Mouse (Mus musculus) liver, embryonic 11.5 days (tissue): Measurements from ENCODE around the gene Spryd4. TPM values are rescaled to one million over a fixed set of nuclear protein-coding genes. Genes with fewer than 3 reads are reported as not detected.

Source experiments
- ATAC-seq: fragments of 200-750 bp; cut with Nextera tagmentation; replicated peaks from 2 replicates; pipeline ENCODE4 v1.8.0; 2017; ENCODE audit warnings: moderate number of reproducible peaks, mild to moderate bottlenecking, moderate TSS enrichment, moderate library complexity; ENCODE audit not compliant: low FRiP score
- DNase-seq: peaks from one replicate; pipeline ENCODE4 v3.0.0-alpha.2; 2017; ENCODE audit warnings: low spot score
- H3K27ac ChIP-seq: fragments of 300-500 bp; sonication (generic); 2 replicates; pipeline ENCODE4 v1.5.1; 2014; ENCODE audit warnings: mild to moderate bottlenecking, low read depth, low read length, control low read depth
- H3K27me3 ChIP-seq: fragments of 300-500 bp; sonication (generic); replicated peaks from 2 replicates; pipeline ENCODE4 v1.6.1; 2014; ENCODE audit warnings: low read length, mixed read lengths; ENCODE audit not compliant: control insufficient read depth, insufficient read depth
- H3K36me3 ChIP-seq: fragments of 300-500 bp; sonication (generic); 2 replicates; pipeline ENCODE4 v1.6.1; 2014; ENCODE audit warnings: mild to moderate bottlenecking, low read length, moderate library complexity, mixed read lengths; ENCODE audit not compliant: control insufficient read depth, insufficient read depth
- H3K4me1 ChIP-seq: fragments of 300-500 bp; sonication (generic); replicated peaks from 2 replicates; pipeline ENCODE4 v1.6.1; 2014; ENCODE audit warnings: low read length, mixed read lengths; ENCODE audit not compliant: control insufficient read depth, insufficient read depth
- H3K4me2 ChIP-seq: fragments of 300-500 bp; sonication (generic); 2 replicates; pipeline ENCODE4 v1.6.1; 2014; ENCODE audit warnings: mild to moderate bottlenecking, control low read depth, moderate library complexity
- H3K4me3 ChIP-seq: fragments of 300-500 bp; sonication (generic); 2 replicates; pipeline ENCODE4 v1.5.1; 2014; ENCODE audit warnings: low read depth, low read length, control low read depth
- H3K9ac ChIP-seq: fragments of 300-500 bp; sonication (generic); 2 replicates; pipeline ENCODE4 v1.6.1; 2014; ENCODE audit warnings: low read depth, low read length, control low read depth
- H3K9me3 ChIP-seq: fragments of 300-500 bp; sonication (generic); 2 replicates; pipeline ENCODE4 v1.6.1; 2016; ENCODE audit warnings: low read length, inconsistent platforms, mixed read lengths; ENCODE audit not compliant: control insufficient read depth
- WGBS: fragments of 180-500 bp; shearing (Covaris S2); extraction: QIAGEN DNeasy Blood & Tissue Kit; methylation state at CpG from one replicate; pipeline ENCODE4 v1.1.7; 2014; 5-methylcytosine and 5-hydroxymethylcytosine counted together
- polyA plus RNA-seq: library from polyadenylated mRNA; unstranded; fragments of >200 nt; fragmentation: Nextera tagmentation; extraction: Ambion mirVana; gene quantifications from 2 replicates; pipeline ENCODE4 v1.2.1, GENCODE M21; 2014

Gene Spryd4
- polyA plus RNA-seq, 1 experiment from 2014 or later, result 32.4 TPM

GRCm38 (mm10) chr10:128247020-128247732 lies 35.6 kb upstream of the Spryd4 start:
- Histone ChIP-seq H3K27me3 (no peaks in the 10 kb centered on the region), H3K36me3 (peaks cover 54% of the 10 kb centered on the region), H3K9me3 (no peaks in the 10 kb centered on the region), H3K4me2 (no peak overlapping the region), H3K4me1 (no peaks in the 10 kb centered on the region), H3K27ac (no peak overlapping the region), H3K9ac (no peak overlapping the region), H3K4me3 (no peak overlapping the region)
- ATAC-seq (no peak), DNase-seq (no peak)
- 84% methylated on average over 17 of the region's 17 CpGs for WGBS

- no peak overlapping the region for H3K9ac ChIP-seq
- peaks cover 9% of the 10 kb centered on the region for H3K4me1 ChIP-seq
- H3K27me3 ChIP-seq, result no peaks in the 10 kb centered on the region
- H3K27ac ChIP-seq, result no peak overlapping the region
- DNase-seq, result no peak
- H3K9me3 ChIP-seq, result no peaks in the 10 kb centered on the region
- peaks cover 47% of the 10 kb centered on the region for H3K36me3 ChIP-seq
- H3K4me2 ChIP-seq, result no peak overlapping the region
- no peak for ATAC-seq
- 94% methylated on average over 15 of the region's 15 CpGs for WGBS
- no peak overlapping the region for H3K4me3 ChIP-seq
Observed at GRCm38 (mm10) chr10:128244121-128244520, 32.5 kb upstream of the Spryd4 start.

- H3K27ac ChIP-seq, result no peak overlapping the region
- DNase-seq, result no peak
- no peaks in the 10 kb centered on the region for H3K9me3 ChIP-seq
- H3K36me3 ChIP-seq, result peaks cover 43% of the 10 kb centered on the region
- H3K9ac ChIP-seq, result no peak overlapping the region
- no peaks in the 10 kb centered on the region for H3K27me3 ChIP-seq
- peaks cover 9% of the 10 kb centered on the region for H3K4me1 ChIP-seq
- no peak for ATAC-seq
- 95% methylated on average over 8 of the region's 8 CpGs for WGBS
- H3K4me3 ChIP-seq, result no peak overlapping the region
- H3K4me2 ChIP-seq, result no peak overlapping the region
Observed at GRCm38 (mm10) chr10:128243252-128243651, 31.6 kb upstream of the Spryd4 start.

GRCm38 (mm10) chr10:128240131-128240530 lies 28.5 kb upstream of the Spryd4 start:
- no peak for ATAC-seq
- H3K9me3 ChIP-seq, result no peaks in the 10 kb centered on the region
- H3K4me1 ChIP-seq, result peaks cover 15% of the 10 kb centered on the region
- H3K4me3 ChIP-seq, result no peak overlapping the region
- no peak overlapping the region for H3K9ac ChIP-seq
- H3K36me3 ChIP-seq, result peaks cover 26% of the 10 kb centered on the region
- 61% methylated on average over 18 of the region's 18 CpGs for WGBS
- no peak overlapping the region for H3K27ac ChIP-seq
- DNase-seq, result no peak
- no peaks in the 10 kb centered on the region for H3K27me3 ChIP-seq
- no peak overlapping the region for H3K4me2 ChIP-seq

- H3K9me3 ChIP-seq, result no peaks in the 10 kb centered on the region
- WGBS, result 82% methylated on average over 4 of the region's 4 CpGs
- ATAC-seq, result no peak
- no peak overlapping the region for H3K4me2 ChIP-seq
- peaks cover 16% of the 10 kb centered on the region for H3K4me1 ChIP-seq
- H3K27me3 ChIP-seq, result no peaks in the 10 kb centered on the region
- no peak for DNase-seq
- H3K9ac ChIP-seq, result no peak overlapping the region
- H3K36me3 ChIP-seq, result peaks cover 24% of the 10 kb centered on the region
- no peak overlapping the region for H3K27ac ChIP-seq
- H3K4me3 ChIP-seq, result no peak overlapping the region
Observed at GRCm38 (mm10) chr10:128239140-128239539, 27.5 kb upstream of the Spryd4 start.

- peaks cover 19% of the 10 kb centered on the region; the same call in 1 of the 2 replicates for H3K36me3 ChIP-seq
- WGBS, result 78% methylated on average over 15 of the region's 15 CpGs
- H3K4me3 ChIP-seq, result no peak overlapping the region
- ATAC-seq (no peak), DNase-seq (no peak)
- no peak overlapping the region; the same call in 1 of the 2 replicates for H3K9ac ChIP-seq
- H3K9me3 ChIP-seq, result no peaks in the 10 kb centered on the region
- no peak overlapping the region; the same call in 1 of the 2 replicates for H3K27ac ChIP-seq
- H3K4me2 ChIP-seq, result no peak overlapping the region
- no peaks in the 10 kb centered on the region for H3K27me3 ChIP-seq
- H3K4me1 ChIP-seq, result peaks cover 20% of the 10 kb centered on the region
Observed at GRCm38 (mm10) chr10:128237807-128238480, 26.3 kb upstream of the Spryd4 start.

GRCm38 (mm10) chr10:128236321-128236720 lies 24.7 kb upstream of the Spryd4 start:
- ATAC-seq (no peak), DNase-seq (no peak)
- no peak overlapping the region for H3K9ac ChIP-seq
- no peak overlapping the region for H3K27ac ChIP-seq
- H3K4me2 ChIP-seq, result no peak overlapping the region
- peaks cover 23% of the 10 kb centered on the region for H3K4me1 ChIP-seq
- no peaks in the 10 kb centered on the region for H3K9me3 ChIP-seq
- H3K4me3 ChIP-seq, result no peak overlapping the region
- peaks cover 10% of the 10 kb centered on the region; the same call in 1 of the 2 replicates for H3K36me3 ChIP-seq
- WGBS, result 76% methylated on average over 4 of the region's 4 CpGs
- no peaks in the 10 kb centered on the region for H3K27me3 ChIP-seq

GRCm38 (mm10) chr10:128232420-128232985 lies 20.9 kb upstream of the Spryd4 start:
- H3K4me1 ChIP-seq, result peaks cover 17% of the 10 kb centered on the region
- peak overlapping the region; percentile 90 for H3K27ac ChIP-seq
- ATAC-seq, result peak; percentile 60
- DNase-seq, result no peak
- H3K27me3 ChIP-seq, result no peaks in the 10 kb centered on the region
- H3K9ac ChIP-seq, result peak overlapping the region; percentile 97
- H3K4me3 ChIP-seq, result peak overlapping the region; percentile 72
- H3K4me2 ChIP-seq, result peak overlapping the region; percentile 68
- peaks cover 2% of the 10 kb centered on the region; the same call in 1 of the 2 replicates for H3K36me3 ChIP-seq
- WGBS, result under 1% methylated on average over 14 of the region's 14 CpGs
- no peaks in the 10 kb centered on the region for H3K9me3 ChIP-seq
